Mouse (Mus musculus) hindbrain, embryonic 11.5 days (tissue): ENCODE results near the gene Coro1c. TPM values are rescaled to one million over a fixed set of nuclear protein-coding genes. Genes with fewer than 3 reads are reported as not detected.

Experiments used
- ATAC-seq: fragments of 200-750 bp; cut with Nextera tagmentation; 2 replicates; pipeline ENCODE4 v1.8.0; 2017; ENCODE audit warnings: mild to moderate bottlenecking, moderate TSS enrichment, moderate library complexity; ENCODE audit not compliant: low FRiP score
- DNase-seq: peaks from one replicate; pipeline ENCODE4 v3.0.0-alpha.2; 2015; ENCODE audit warnings: low spot score
- H3K27ac ChIP-seq: fragments of 300-500 bp; sonication (generic); 2 replicates; pipeline ENCODE4 v1.5.1; 2014; ENCODE audit warnings: mild to moderate bottlenecking, low read depth, low read length
- H3K27me3 ChIP-seq: fragments of 300-500 bp; sonication (generic); 2 replicates; pipeline ENCODE4 v1.6.1; 2014; ENCODE audit warnings: mild to moderate bottlenecking, low read length, moderate library complexity, mixed read lengths; ENCODE audit not compliant: control insufficient read depth, insufficient read depth
- H3K36me3 ChIP-seq: fragments of 300-500 bp; sonication (generic); 2 replicates; pipeline ENCODE4 v1.6.1; 2014; ENCODE audit warnings: mild to moderate bottlenecking, low read length, moderate library complexity, mixed read lengths; ENCODE audit not compliant: control insufficient read depth, insufficient read depth
- H3K4me1 ChIP-seq: fragments of 300-500 bp; sonication (generic); replicated peaks from 2 replicates; pipeline ENCODE4 v1.6.1; 2014; ENCODE audit warnings: low read length, mixed read lengths; ENCODE audit not compliant: control insufficient read depth, insufficient read depth
- H3K4me2 ChIP-seq: fragments of 300-500 bp; sonication (generic); replicated peaks from 2 replicates; pipeline ENCODE4 v1.6.1; 2014; ENCODE audit warnings: mild to moderate bottlenecking, low read depth, low read length
- H3K4me3 ChIP-seq: fragments of 300-500 bp; sonication (generic); 2 replicates; pipeline ENCODE4 v1.5.1; 2014; ENCODE audit warnings: low read depth, low read length
- H3K9ac ChIP-seq: fragments of 300-500 bp; sonication (generic); 2 replicates; pipeline ENCODE4 v1.6.1; 2014; ENCODE audit warnings: low read depth, low read length
- H3K9me3 ChIP-seq: fragments of 300-500 bp; sonication (generic); 2 replicates; pipeline ENCODE4 v1.6.1; 2016; ENCODE audit warnings: low read length; ENCODE audit not compliant: control insufficient read depth
- WGBS: fragments of 180-500 bp; shearing (Covaris S2); extraction: QIAGEN DNeasy Blood & Tissue Kit; methylation state at CpG from one replicate; pipeline ENCODE4 v1.1.7; 2014; 5-methylcytosine and 5-hydroxymethylcytosine counted together
- polyA plus RNA-seq: library from polyadenylated mRNA; unstranded; fragments of >200 nt; fragmentation: Nextera tagmentation; extraction: Ambion mirVana; gene quantifications from 2 replicates; pipeline ENCODE4 v1.2.1, GENCODE M21; 2014

Coro1c gene
- polyA plus RNA-seq, 1 experiment from 2014 or later = 192 TPM

GRCm38 (mm10) chr5:113950133-113950532 is 41.6 kb upstream of the Coro1c start:
- H3K27me3 ChIP-seq = no peaks in the 10 kb centered on the region
- no peak overlapping the region for H3K9ac ChIP-seq
- no peaks in the 10 kb centered on the region for H3K4me1 ChIP-seq
- ATAC-seq (no peak), DNase-seq (no peak)
- no peaks in the 10 kb centered on the region for H3K9me3 ChIP-seq
- H3K36me3 ChIP-seq = peaks cover 14% of the 10 kb centered on the region; the same call in 1 of the 2 replicates
- H3K27ac ChIP-seq = no peak overlapping the region
- no peak overlapping the region for H3K4me2 ChIP-seq
- 94% methylated on average over 17 of the region's 17 CpGs for WGBS
- H3K4me3 ChIP-seq = no peak overlapping the region

DNA sequence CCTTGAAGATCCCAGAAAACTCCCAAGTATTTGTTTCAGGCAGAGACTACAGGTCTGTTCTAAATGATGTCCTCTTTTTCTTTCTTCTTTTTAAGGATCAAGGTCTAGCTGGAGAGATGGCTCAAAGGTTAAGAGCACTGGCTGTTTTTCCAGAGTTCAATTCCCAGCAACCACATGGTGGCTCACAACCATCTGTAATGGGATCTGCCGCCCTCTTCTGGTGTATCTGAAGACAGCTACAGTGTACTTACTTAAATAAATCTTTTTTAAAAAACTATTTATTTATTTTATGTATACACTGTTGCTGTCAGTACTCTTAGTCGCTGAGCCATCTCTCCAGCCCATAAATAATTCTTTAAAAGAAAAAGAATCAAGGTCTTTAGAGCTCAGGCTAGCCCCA is 38.7 kb upstream of the Coro1c start:
- Histone ChIP-seq H3K4me1 (no peaks in the 10 kb centered on the region), H3K27me3 (no peaks in the 10 kb centered on the region), H3K9ac (no peak overlapping the region), H3K4me2 (no peak overlapping the region), H3K9me3 (no peaks in the 10 kb centered on the region), H3K4me3 (no peak overlapping the region), H3K36me3 (peaks cover 18% of the 10 kb centered on the region), H3K27ac (no peak overlapping the region)
- no peak for ATAC-seq
- DNase-seq = no peak
- 66% methylated on average over 2 of the region's 2 CpGs for WGBS

- Histone ChIP-seq H3K27me3 (no peaks in the 10 kb centered on the region), H3K9me3 (no peaks in the 10 kb centered on the region), H3K4me3 (no peak overlapping the region), H3K27ac (no peak overlapping the region), H3K4me1 (no peaks in the 10 kb centered on the region), H3K36me3 (peaks cover 15% of the 10 kb centered on the region), H3K4me2 (no peak overlapping the region), H3K9ac (no peak overlapping the region)
- no peak for DNase-seq
- no peak for ATAC-seq
- WGBS = 92% methylated on average over 6 of the region's 6 CpGs
These were observed 36.6 kb upstream of the Coro1c start for GRCm38 (mm10) chr5:113945126-113945525.

GRCm38 (mm10) chr5:113943328-113943727 is 34.8 kb upstream of the Coro1c start:
- H3K4me3 ChIP-seq = no peak overlapping the region
- peaks cover 15% of the 10 kb centered on the region for H3K36me3 ChIP-seq
- H3K4me1 ChIP-seq = no peaks in the 10 kb centered on the region
- peak overlapping the region; percentile 30; the same call in 1 of the 2 replicates for H3K27ac ChIP-seq
- DNase-seq (peak; percentile 40), ATAC-seq (no peak)
- H3K27me3 ChIP-seq = no peaks in the 10 kb centered on the region
- H3K9ac ChIP-seq = no peak overlapping the region
- no peak overlapping the region for H3K4me2 ChIP-seq
- no peaks in the 10 kb centered on the region for H3K9me3 ChIP-seq
- WGBS = 83% methylated on average over 12 of the region's 12 CpGs

DNA sequence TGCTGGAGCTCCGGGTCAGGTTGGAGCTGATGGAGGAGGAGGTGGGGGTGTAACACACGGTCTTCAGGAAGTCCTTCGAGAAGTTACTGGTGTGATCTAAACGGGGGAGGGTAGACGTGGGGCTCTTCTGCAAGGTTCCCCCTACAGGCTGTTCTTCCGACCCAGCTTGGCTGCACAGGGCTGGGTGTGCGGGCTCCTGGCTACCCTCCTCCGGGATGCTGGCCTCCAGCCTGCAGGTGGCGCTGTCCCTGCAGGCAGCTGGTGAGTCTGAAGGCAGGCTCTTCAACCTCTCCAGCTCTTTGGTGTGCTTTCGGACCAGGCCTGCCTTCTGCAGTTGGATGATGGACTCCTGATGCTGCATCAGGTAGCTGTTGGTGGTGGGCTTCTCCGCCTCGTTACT is 34.0 kb upstream of the Coro1c start:
- Histone ChIP-seq H3K4me1 (no peaks in the 10 kb centered on the region), H3K27ac (no peak overlapping the region), H3K4me3 (no peak overlapping the region), H3K27me3 (no peaks in the 10 kb centered on the region), H3K36me3 (peaks cover 15% of the 10 kb centered on the region), H3K9me3 (no peaks in the 10 kb centered on the region), H3K4me2 (no peak overlapping the region), H3K9ac (no peak overlapping the region)
- DNase-seq (peak; percentile 50), ATAC-seq (peak; percentile 43; the same call in 1 of the 2 replicates)
- WGBS = 91% methylated on average over 12 of the region's 12 CpGs

GRCm38 (mm10) chr5:113939263-113939900 is 30.8 kb upstream of the Coro1c start:
- 50% methylated on average over 12 of the region's 12 CpGs for WGBS
- H3K9ac ChIP-seq = no peak overlapping the region
- H3K4me3 ChIP-seq = no peak overlapping the region
- no peak overlapping the region for H3K4me2 ChIP-seq
- H3K4me1 ChIP-seq = no peaks in the 10 kb centered on the region
- H3K36me3 ChIP-seq = peaks cover 10% of the 10 kb centered on the region
- H3K9me3 ChIP-seq = no peaks in the 10 kb centered on the region
- no peaks in the 10 kb centered on the region for H3K27me3 ChIP-seq
- no peak for DNase-seq
- H3K27ac ChIP-seq = no peak overlapping the region
- ATAC-seq = no peak

DNA sequence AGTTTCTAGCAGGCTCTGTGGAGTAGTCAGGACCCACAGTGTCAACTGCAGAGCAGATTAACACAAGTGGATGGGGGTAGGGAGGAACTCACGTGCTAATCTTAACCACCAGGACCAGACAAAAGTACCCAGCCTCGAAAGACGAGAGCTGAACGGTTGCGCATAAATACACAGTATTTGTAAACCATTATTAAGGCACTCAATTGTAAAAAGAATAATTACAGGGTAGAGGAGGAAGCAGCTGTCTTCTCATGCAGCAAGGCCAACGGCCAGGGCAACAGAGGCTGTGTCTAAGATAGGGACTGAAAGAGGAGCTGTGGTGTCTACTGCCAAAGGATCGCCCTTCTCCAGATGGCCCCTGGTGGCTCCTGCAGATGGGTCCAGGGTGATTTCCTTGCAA is 29.1 kb upstream of the Coro1c start:
- H3K27me3 ChIP-seq = no peaks in the 10 kb centered on the region
- no peaks in the 10 kb centered on the region for H3K9me3 ChIP-seq
- peak overlapping the region; percentile 47; the same call in 1 of the 2 replicates for H3K27ac ChIP-seq
- no peak for ATAC-seq
- DNase-seq = no peak
- no peaks in the 10 kb centered on the region for H3K4me1 ChIP-seq
- no peak overlapping the region for H3K4me2 ChIP-seq
- H3K9ac ChIP-seq = no peak overlapping the region
- H3K36me3 ChIP-seq = peaks cover 6% of the 10 kb centered on the region
- no peak overlapping the region for H3K4me3 ChIP-seq
- 65% methylated on average over 7 of the region's 7 CpGs for WGBS

GRCm38 (mm10) chr5:113933889-113934288 is 25.3 kb upstream of the Coro1c start:
- Histone ChIP-seq H3K4me2 (no peak overlapping the region), H3K9ac (no peak overlapping the region), H3K4me1 (peaks cover 9% of the 10 kb centered on the region; the same call in 1 of the 2 replicates), H3K9me3 (no peaks in the 10 kb centered on the region), H3K27ac (no peak overlapping the region), H3K4me3 (no peak overlapping the region), H3K36me3 (no peaks in the 10 kb centered on the region), H3K27me3 (no peaks in the 10 kb centered on the region)
- 80% methylated on average over 6 of the region's 6 CpGs for WGBS
- ATAC-seq = no peak
- DNase-seq = no peak

DNA sequence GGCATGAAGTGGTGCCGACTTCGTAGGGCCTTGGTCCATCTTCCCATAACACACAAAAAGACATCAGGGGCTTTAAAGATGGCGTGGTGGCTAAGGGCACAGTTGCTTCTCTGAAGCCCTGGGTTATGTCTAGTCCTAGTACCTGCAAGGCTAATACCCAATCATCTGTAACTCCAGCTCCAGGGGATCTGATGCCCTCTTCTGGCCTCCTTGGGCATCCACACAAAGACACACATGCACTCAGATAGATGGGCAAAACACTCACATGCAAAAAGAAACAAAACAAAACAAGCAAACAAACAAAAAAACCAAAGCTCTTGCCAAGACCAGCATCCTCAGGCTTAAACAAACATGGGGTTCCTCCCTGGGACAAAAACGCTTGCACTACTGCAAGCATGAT is 24.9 kb upstream of the Coro1c start:
- no peaks in the 10 kb centered on the region for H3K36me3 ChIP-seq
- ATAC-seq (no peak), DNase-seq (no peak)
- no peaks in the 10 kb centered on the region for H3K9me3 ChIP-seq
- H3K4me2 ChIP-seq = no peak overlapping the region
- no peak overlapping the region for H3K27ac ChIP-seq
- no peak overlapping the region for H3K4me3 ChIP-seq
- no peaks in the 10 kb centered on the region for H3K27me3 ChIP-seq
- WGBS = 84% methylated on average over 4 of the region's 4 CpGs
- no peak overlapping the region for H3K9ac ChIP-seq
- H3K4me1 ChIP-seq = peaks cover 9% of the 10 kb centered on the region; the same call in 1 of the 2 replicates
